21 mouse cellular contexts compared by ENCODE assay signal in the genomic region with DNA sequence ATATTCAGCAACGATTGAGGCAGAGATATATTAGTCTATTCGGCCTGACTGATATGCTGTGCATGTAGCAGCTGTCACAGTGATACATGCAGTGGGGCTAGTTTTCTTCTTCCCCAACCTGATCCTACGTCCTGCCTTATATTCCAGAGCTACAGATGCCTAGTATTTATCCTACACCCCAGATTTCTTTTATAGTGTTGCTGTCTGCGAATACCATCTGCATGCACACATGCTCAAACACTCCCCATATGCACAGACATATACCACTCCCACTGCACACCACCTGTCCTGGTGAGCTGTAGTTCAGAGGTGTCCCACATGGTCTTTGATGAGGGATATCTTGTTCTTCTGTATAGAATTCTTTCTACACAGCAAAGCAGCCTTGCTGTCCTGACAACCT.
DNase-seq lines count a peak whose midpoint lies in the region; ATAC-seq lines count a peak whose summit lies in the region.
"Had no signal": no experiment of that assay in that cellular context is flagged by ENCODE, and none has a peak within 500 bp of the region (broad histone marks: within the 10 kb centered on the region; RNA-seq: fewer than 3 reads in every experiment).

No protein-coding gene starts in this region.

- H3K27ac ChIP-seq in forebrain, embryonic 16.5 days (ENCODE audit: low read length) = no peak overlapping the region
- no peak overlapping the region for H3K27ac ChIP-seq in forebrain, embryonic 12.5 days
- H3K27ac ChIP-seq in limb, embryonic 13.5 days = no peak overlapping the region
- H3K27ac ChIP-seq: heart, embryonic 15.5 days; hindbrain, embryonic 13.5 days; kidney, embryonic 15.5 days; liver, embryonic 13.5 days had no signal

- ATAC-seq in forebrain, embryonic 16.5 days = peak; percentile 43; the same call in 1 of the 2 replicates
- ATAC-seq in forebrain, embryonic 12.5 days (ENCODE audit: low FRiP score) = no peak
- peak; percentile 48; the same call in 1 of the 2 replicates for ATAC-seq in limb, embryonic 13.5 days (ENCODE audit: low FRiP score, low read depth)

- DNase-seq in layer of hippocampus, adult 9-11 months = peak; percentile 13
- no peak for DNase-seq in layer of hippocampus, adult 11-12 months (ENCODE audit: low spot score)
- DNase-seq in brain, adult 2 months (ENCODE audit: low read depth, low spot score) = peak; percentile 70
- no peak for DNase-seq in heart, adult 18-20 months
- DNase-seq: adrenal gland, postnatal 36 days; cerebellum, adult 11-12 months; gastrocnemius, postnatal 36 days; heart, postnatal 36 days; kidney, adult 11 months; kidney, postnatal 36 days; liver, embryonic 13.5 days; lung, adult 2 months; lung, postnatal 14 days; thymus, postnatal 14 days had no signal

- no peaks in the 10 kb centered on the region for H3K4me1 ChIP-seq in forebrain, embryonic 16.5 days (replicated peaks; ENCODE audit: control insufficient read depth, insufficient read depth, low read length)
- H3K4me1 ChIP-seq in forebrain, embryonic 12.5 days = no peaks in the 10 kb centered on the region; the same call in 1 of the 2 replicates
- H3K4me1 ChIP-seq in limb, embryonic 13.5 days = no peaks in the 10 kb centered on the region
- H3K4me1 ChIP-seq: heart, embryonic 15.5 days; kidney, embryonic 15.5 days; liver, embryonic 13.5 days had no signal

- no peaks in the 10 kb centered on the region for H3K9me3 ChIP-seq in forebrain, embryonic 16.5 days (ENCODE audit: control insufficient read depth, low read length)
- H3K9me3 ChIP-seq in forebrain, embryonic 12.5 days = no peaks in the 10 kb centered on the region
- no peaks in the 10 kb centered on the region for H3K9me3 ChIP-seq in limb, embryonic 13.5 days
- H3K9me3 ChIP-seq: heart, embryonic 15.5 days; hindbrain, embryonic 13.5 days; kidney, embryonic 15.5 days; liver, embryonic 13.5 days had no signal

- H3K36me3 ChIP-seq in forebrain, embryonic 16.5 days (ENCODE audit: control insufficient read depth, insufficient read depth) = no peaks in the 10 kb centered on the region
- H3K36me3 ChIP-seq in forebrain, embryonic 12.5 days (replicated peaks) = no peaks in the 10 kb centered on the region
- no peaks in the 10 kb centered on the region for H3K36me3 ChIP-seq in limb, embryonic 13.5 days
- H3K36me3 ChIP-seq: heart, embryonic 15.5 days; hindbrain, embryonic 13.5 days; kidney, embryonic 15.5 days; liver, embryonic 13.5 days had no signal

- no peak overlapping the region for H3K4me3 ChIP-seq in forebrain, embryonic 16.5 days (replicated peaks; ENCODE audit: low read length)
- H3K4me3 ChIP-seq in forebrain, embryonic 12.5 days (replicated peaks) = no peak overlapping the region
- no peak overlapping the region for H3K4me3 ChIP-seq in limb, embryonic 13.5 days
- H3K4me3 ChIP-seq: heart, embryonic 15.5 days; hindbrain, embryonic 13.5 days; kidney, embryonic 15.5 days; liver, embryonic 13.5 days had no signal

- no peaks in the 10 kb centered on the region for H3K27me3 ChIP-seq in forebrain, embryonic 16.5 days (replicated peaks; ENCODE audit: control insufficient read depth, insufficient read depth, low read length)
- no peaks in the 10 kb centered on the region for H3K27me3 ChIP-seq in forebrain, embryonic 12.5 days
- no peaks in the 10 kb centered on the region for H3K27me3 ChIP-seq in limb, embryonic 13.5 days
- H3K27me3 ChIP-seq: heart, embryonic 15.5 days; hindbrain, embryonic 13.5 days; kidney, embryonic 15.5 days; liver, embryonic 13.5 days had no signal

- WGBS in forebrain, embryonic 16.5 days = 86% methylated on average over 4 of the region's 4 CpGs
- WGBS in forebrain, embryonic 12.5 days = 88% methylated on average over 4 of the region's 4 CpGs
- WGBS in limb, embryonic 13.5 days = 85% methylated on average over 4 of the region's 4 CpGs

- H3K9ac ChIP-seq in forebrain, embryonic 16.5 days (replicated peaks; ENCODE audit: low read depth, low read length) = no peak overlapping the region
- H3K9ac ChIP-seq in forebrain, embryonic 12.5 days = no peak overlapping the region
- H3K9ac ChIP-seq in limb, embryonic 13.5 days = no peak overlapping the region
- H3K9ac ChIP-seq: heart, embryonic 15.5 days; hindbrain, embryonic 13.5 days; kidney, embryonic 15.5 days; liver, embryonic 13.5 days had no signal

- H3K4me2 ChIP-seq in forebrain, embryonic 16.5 days (ENCODE audit: low read length) = no peak overlapping the region
- H3K4me2 ChIP-seq in forebrain, embryonic 12.5 days = no peak overlapping the region
- H3K4me2 ChIP-seq in limb, embryonic 13.5 days (replicated peaks) = no peak overlapping the region
- H3K4me2 ChIP-seq: heart, embryonic 15.5 days; hindbrain, embryonic 13.5 days; kidney, embryonic 15.5 days; liver, embryonic 13.5 days; midbrain, embryonic 11.5 days had no signal

Comparison
In these comparisons a context has a peak if more than half of its experiments do, and no peak if none do; other contexts are left out.
1. DNase-seq: peak in layer of hippocampus, adult 9-11 months (single experiment) and brain, adult 2 months (single experiment); none in layer of hippocampus, adult 11-12 months (single experiment) and heart, adult 18-20 months (0 of 2).